Mouse (Mus musculus) lung, embryonic 14.5 days (tissue): ENCODE data around the gene Camta2. TPM values are rescaled to one million over a fixed set of nuclear protein-coding genes. Genes with fewer than 3 reads are reported as not detected.

Source experiments
- ATAC-seq: fragments of 200-750 bp; cut with Nextera tagmentation; 2 replicates; pipeline ENCODE4 v1.8.0; 2017; ENCODE audit warnings: mild to moderate bottlenecking, moderate TSS enrichment, moderate library complexity; ENCODE audit not compliant: insufficient read depth
- DNase-seq: peaks from one replicate; pipeline ENCODE4 v3.0.0-alpha.2; 2015
- H3K27ac ChIP-seq: fragments of 300-500 bp; sonication (generic); 2 replicates; pipeline ENCODE4 v1.5.1; 2014; ENCODE audit warnings: low read depth, mild to moderate bottlenecking, moderate library complexity
- H3K27me3 ChIP-seq: fragments of 300-500 bp; sonication (generic); 2 replicates; pipeline ENCODE4 v1.6.1; 2014; ENCODE audit warnings: low read length, control low read depth; ENCODE audit not compliant: insufficient read depth
- H3K36me3 ChIP-seq: fragments of 300-500 bp; sonication (generic); 2 replicates; pipeline ENCODE4 v1.6.1; 2014; ENCODE audit warnings: control low read depth; ENCODE audit not compliant: insufficient read depth
- H3K4me1 ChIP-seq: fragments of 300-500 bp; sonication (generic); 2 replicates; pipeline ENCODE4 v1.6.1; 2014; ENCODE audit warnings: antibody characterized with exemption, control low read depth; ENCODE audit not compliant: insufficient read depth
- H3K4me2 ChIP-seq: fragments of 300-500 bp; sonication (generic); 2 replicates; pipeline ENCODE4 v1.6.1; 2014; ENCODE audit warnings: mild to moderate bottlenecking
- H3K4me3 ChIP-seq: fragments of 300-500 bp; sonication (generic); 2 replicates; pipeline ENCODE4 v1.5.1; 2014; ENCODE audit warnings: low read depth, low read length
- H3K9ac ChIP-seq: fragments of 300-500 bp; sonication (generic); 2 replicates; pipeline ENCODE4 v1.6.1; 2014
- H3K9me3 ChIP-seq: fragments of 300-500 bp; sonication (generic); 2 replicates; pipeline ENCODE4 v1.6.1; 2016; ENCODE audit warnings: low read depth, low read length, control low read depth
- CTCF ChIP-seq: IDR thresholded peaks from 2 replicates; pipeline ENCODE4 v1.5.1; 2016; ENCODE audit warnings: antibody characterized with exemption, low read depth
- WGBS: fragments of 180-500 bp; shearing (Covaris S2); extraction: QIAGEN DNeasy Blood & Tissue Kit; methylation state at CpG from one replicate; pipeline ENCODE4 v1.1.7; 2014; 5-methylcytosine and 5-hydroxymethylcytosine counted together
- polyA plus RNA-seq: library from polyadenylated mRNA; unstranded; fragments of >200 nt; fragmentation: Nextera tagmentation; extraction: Ambion mirVana; gene quantifications from 2 replicates; pipeline ENCODE4 v1.2.1, GENCODE M21; 2014

Gene Camta2
- polyA plus RNA-seq, 1 experiment from 2014 or later, result 16.2 TPM

- no peak for TF ChIP-seq CTCF
- Histone ChIP-seq H3K27me3 (no peaks in the 10 kb centered on the region), H3K9me3 (no peaks in the 10 kb centered on the region), H3K36me3 (peaks cover 46% of the 10 kb centered on the region), H3K27ac (peak overlapping the region; percentile 96), H3K4me3 (peak overlapping the region; percentile 53), H3K4me2 (peak overlapping the region; percentile 83), H3K4me1 (0 out of 2 replicates have a peak, but pooled peaks cover 7% of the 10 kb centered on the region), H3K9ac (peak overlapping the region; percentile 58)
- DNase-seq (no peak), ATAC-seq (no peak)
- 36% methylated on average over 14 of the region's 14 CpGs for WGBS
Measured at GRCm38 (mm10) chr11:70670483-70670882, 17.4 kb downstream of the Camta2 start.

GRCm38 (mm10) chr11:70669582-70670345 lies 18.1 kb downstream of the Camta2 start:
- peak; percentile 55 for TF ChIP-seq CTCF
- ATAC-seq, result peak; percentile 32
- peak overlapping the region; percentile 96 for H3K27ac ChIP-seq
- WGBS, result under 1% methylated on average over 31 of the region's 31 CpGs
- no peaks in the 10 kb centered on the region for H3K27me3 ChIP-seq
- peak overlapping the region; percentile 83 for H3K4me2 ChIP-seq
- H3K4me3 ChIP-seq, result peak overlapping the region; percentile 53
- peak overlapping the region; percentile 58 for H3K9ac ChIP-seq
- peaks cover 46% of the 10 kb centered on the region for H3K36me3 ChIP-seq
- DNase-seq, result peak; percentile 86
- H3K4me1 ChIP-seq, result 0 out of 2 replicates have a peak, but pooled peaks cover 7% of the 10 kb centered on the region
- no peaks in the 10 kb centered on the region for H3K9me3 ChIP-seq

- ATAC-seq, result peak; percentile 97
- under 1% methylated on average over 44 of the region's 44 CpGs for WGBS
- Histone ChIP-seq H3K9ac (peak within 1 kb of the TSS; percentile 58), H3K4me1 (0 out of 2 replicates have a peak, but pooled peaks cover 7% of the 10 kb centered on the region), H3K4me2 (peak within 1 kb of the TSS; percentile 83), H3K27me3 (no peaks in the 10 kb centered on the region), H3K9me3 (no peaks in the 10 kb centered on the region), H3K4me3 (peak within 1 kb of the TSS; percentile 53), H3K36me3 (peaks cover 49% of the 10 kb centered on the region), H3K27ac (peak within 1 kb of the TSS; percentile 96)
- peak; percentile 99 for DNase-seq
- TF ChIP-seq CTCF, result no peak
Measured at GRCm38 (mm10) chr11:70668771-70669505, 19.0 kb downstream of the Camta2 start, which contains the start of gene Spag7. TSS of gene Spag7 (minus strand) at chr11:70669416.

GRCm38 (mm10) chr11:70668335-70668770 lies 19.6 kb downstream of the Camta2 start:
- WGBS, result under 1% methylated on average over 15 of the region's 15 CpGs
- peak; percentile 59 for ATAC-seq
- Histone ChIP-seq H3K4me2 (peak overlapping the region; percentile 83), H3K27me3 (no peaks in the 10 kb centered on the region), H3K36me3 (peaks cover 49% of the 10 kb centered on the region), H3K9me3 (no peaks in the 10 kb centered on the region), H3K27ac (peak overlapping the region; percentile 96), H3K4me1 (0 out of 2 replicates have a peak, but pooled peaks cover 7% of the 10 kb centered on the region), H3K4me3 (peak overlapping the region; percentile 53), H3K9ac (peak overlapping the region; percentile 58)
- DNase-seq, result no peak
- no peak for TF ChIP-seq CTCF

GRCm38 (mm10) chr11:70667271-70668150 lies 20.4 kb downstream of the Camta2 start:
- 59% methylated on average over 14 of the region's 14 CpGs for WGBS

GRCm38 (mm10) chr11:70666687-70667086 lies 21.2 kb downstream of the Camta2 start:
- Histone ChIP-seq H3K4me2 (no peak overlapping the region), H3K9ac (no peak overlapping the region), H3K9me3 (no peaks in the 10 kb centered on the region), H3K27ac (no peak overlapping the region), H3K4me3 (no peak overlapping the region), H3K27me3 (no peaks in the 10 kb centered on the region), H3K4me1 (0 out of 2 replicates have a peak, but pooled peaks cover 7% of the 10 kb centered on the region), H3K36me3 (peaks cover 57% of the 10 kb centered on the region)
- DNase-seq, result no peak
- ATAC-seq, result no peak
- WGBS, result 95% methylated on average over 8 of the region's 8 CpGs
- no peak for TF ChIP-seq CTCF

More at GRCm38 (mm10) chr11:70667271-70668150, 20.4 kb downstream of the Camta2 start:
- no peak for ATAC-seq
- Histone ChIP-seq H3K4me1 (0 out of 2 replicates have a peak, but pooled peaks cover 7% of the 10 kb centered on the region), H3K27me3 (no peaks in the 10 kb centered on the region), H3K4me3 (peak overlapping the region; percentile 53), H3K9ac (peak overlapping the region; percentile 58), H3K27ac (peak overlapping the region; percentile 96), H3K4me2 (peak overlapping the region; percentile 83), H3K9me3 (no peaks in the 10 kb centered on the region), H3K36me3 (peaks cover 56% of the 10 kb centered on the region)
- no peak for DNase-seq
- TF ChIP-seq CTCF, result no peak
